Mouse (Mus musculus) E14TG2a.4 (cell line): Measurements from ENCODE around the gene B3gnt5.

ENCODE experiments used
- CTCF ChIP-seq: conservative IDR thresholded peaks from 2 replicates; pipeline ENCODE4 v1.5.1; 2014; ENCODE audit warnings: low read length
- POU5F1 ChIP-seq: IDR thresholded peaks from 2 replicates; pipeline ENCODE4 v1.6.1; 2014; ENCODE audit warnings: low read length, borderline replicate concordance

GRCm38 (mm10) chr16:19786386-19787090 is 26.5 kb downstream of the B3gnt5 start:
- TF ChIP-seq CTCF (no peak), POU5F1 (no peak)
